ENCODE assay signal across 7 mouse cellular contexts in the genomic region with DNA sequence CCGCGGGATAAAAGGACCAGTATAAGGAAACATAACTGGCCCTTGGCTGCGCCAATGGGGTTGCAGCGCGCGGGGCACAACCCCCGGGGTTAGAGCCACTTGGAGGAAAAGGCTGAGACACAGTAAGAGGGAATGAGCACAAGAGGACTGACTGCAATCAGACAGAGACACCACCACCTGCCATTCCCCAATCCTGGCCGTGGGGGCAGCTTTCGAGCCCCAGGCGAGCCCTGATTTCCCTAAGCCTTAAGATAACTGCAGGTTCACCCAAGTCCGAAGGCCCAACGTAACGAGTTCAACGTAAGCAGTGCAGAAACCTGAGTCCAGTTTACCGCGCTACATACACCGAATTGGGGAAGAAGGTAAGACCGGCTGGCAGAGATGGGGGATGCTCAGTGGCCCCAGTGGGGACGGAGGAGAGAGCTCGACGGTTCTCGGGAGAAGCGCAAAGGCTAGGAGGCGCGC. TPM values are rescaled to one million over a fixed set of nuclear protein-coding genes. Genes with fewer than 3 reads are reported as not detected.
A peak's percentile ranks its signal among the peaks of the same experiment; 100 is the strongest.
DNase-seq lines count a peak whose midpoint lies in the region; TF ChIP-seq lines count a peak whose summit lies in the region.

No protein-coding gene starts in this region.

- H3K9me3 ChIP-seq in hindbrain, embryonic 10.5 days, result no peaks in the 10 kb centered on the region

- H3K36me3 ChIP-seq in thymus, adult 2 months (ENCODE audit: control insufficient read depth, insufficient read depth, low read length), result peaks cover under 1% of the 10 kb centered on the region; the same call in 1 of the 2 replicates
- H3K36me3 ChIP-seq in hindbrain, embryonic 10.5 days, result peaks cover 26% of the 10 kb centered on the region
- H3K36me3 ChIP-seq in liver, adult 2 months (ENCODE audit: control insufficient read depth, insufficient read depth, low read length), result peaks cover 2% of the 10 kb centered on the region; the same call in 1 of the 2 replicates

- H3K27me3 ChIP-seq in thymus, adult 2 months (ENCODE audit: control insufficient read depth, insufficient read depth, low read length), result no peaks in the 10 kb centered on the region
- no peaks in the 10 kb centered on the region for H3K27me3 ChIP-seq in hindbrain, embryonic 10.5 days (ENCODE audit: insufficient read depth, poor library complexity, severe bottlenecking)
- H3K27me3 ChIP-seq in liver, adult 2 months (ENCODE audit: control insufficient read depth, insufficient read depth, low read length), result no peaks in the 10 kb centered on the region

- TF ChIP-seq POLR2A in thymus, adult 2 months (IDR thresholded peaks at IDR 0.05; ENCODE audit: control insufficient read depth, extremely low read depth, insufficient read depth, low read length, poor library complexity), result no peak
- TF ChIP-seq POLR2A in liver, adult 2 months (IDR thresholded peaks at IDR 0.05; ENCODE audit: extremely low read depth, insufficient read depth, low read length), result no peak
- TF ChIP-seq POLR2A in olfactory bulb, adult 2 months (IDR thresholded peaks at IDR 0.05; ENCODE audit: insufficient read depth, low read depth, low read length), result no peak

- DNase-seq in thymus, adult 2 months, result no peak
- DNase-seq in thymus, adult 18-20 months, result no peak
- DNase-seq in c-Kit-positive CD71-positive TER-119-positive erythroid progenitor cells, embryonic 14.5 days (ENCODE audit: low spot score), result peak; percentile 57
- peak; percentile 48 for DNase-seq in hindbrain, embryonic 10.5 days (ENCODE audit: low spot score)
- peak; percentile 33 for DNase-seq in liver, adult 2 months (ENCODE audit: extremely low read depth, low read depth, low spot score)
- DNase-seq in yolk sac, embryonic 10.5 days (ENCODE audit: low spot score), result no peak

- peak overlapping the region; percentile 96 for H3K27ac ChIP-seq in thymus, adult 2 months (ENCODE audit: control insufficient read depth, insufficient read depth, low read length)
- H3K27ac ChIP-seq in hindbrain, embryonic 10.5 days, result peak overlapping the region; percentile 96
- H3K27ac ChIP-seq in liver, adult 2 months (replicated peaks; ENCODE audit: insufficient read depth, low read depth, low read length), result peak overlapping the region; percentile 93
- no peak overlapping the region for H3K27ac ChIP-seq in olfactory bulb, adult 2 months (ENCODE audit: insufficient read depth, low read depth, low read length)

- peaks cover 4% of the 10 kb centered on the region for H3K4me1 ChIP-seq in thymus, adult 2 months (replicated peaks; ENCODE audit: control insufficient read depth, insufficient read depth, low read length)
- H3K4me1 ChIP-seq in hindbrain, embryonic 10.5 days (replicated peaks), result peaks cover 13% of the 10 kb centered on the region
- peaks cover 3% of the 10 kb centered on the region; the same call in 1 of the 2 replicates for H3K4me1 ChIP-seq in liver, adult 2 months (ENCODE audit: control insufficient read depth, insufficient read depth, low read length)
- 0 out of 2 replicates have a peak, but pooled peaks cover 3% of the 10 kb centered on the region for H3K4me1 ChIP-seq in olfactory bulb, adult 2 months (ENCODE audit: control insufficient read depth, insufficient read depth, low read length)

- TF ChIP-seq CTCF in thymus, adult 2 months (IDR thresholded peaks at IDR 0.05; ENCODE audit: borderline replicate concordance, control insufficient read depth, extremely low read depth, insufficient read depth, low read length, poor library complexity), result no peak
- no peak for TF ChIP-seq CTCF in liver, adult 2 months (IDR thresholded peaks at IDR 0.05; ENCODE audit: low read depth, low read length)
- no peak for TF ChIP-seq CTCF in olfactory bulb, adult 2 months (IDR thresholded peaks at IDR 0.05; ENCODE audit: insufficient read depth, low read depth, low read length)

- under 1% methylated on average over 25 of the region's 25 CpGs for WGBS in thymus, adult 2 months
- 0% methylated on average over 25 of the region's 25 CpGs for WGBS in hindbrain, embryonic 10.5 days
- under 1% methylated on average over 25 of the region's 25 CpGs for WGBS in liver, adult 2 months
- WGBS in olfactory bulb, adult 2 months, result 0% methylated on average over 25 of the region's 25 CpGs

- peak overlapping the region; percentile 85 for H3K4me3 ChIP-seq in thymus, adult 2 months (ENCODE audit: control insufficient read depth, insufficient read depth, low read length)
- peak overlapping the region; percentile 84 for H3K4me3 ChIP-seq in hindbrain, embryonic 10.5 days
- peak overlapping the region; percentile 91 for H3K4me3 ChIP-seq in liver, adult 2 months (ENCODE audit: insufficient read depth, low read depth, low read length)
- peak overlapping the region; percentile 70 for H3K4me3 ChIP-seq in olfactory bulb, adult 2 months (ENCODE audit: insufficient read depth, low read depth, low read length)

- H3K9ac ChIP-seq in liver, adult 2 months (ENCODE audit: low read depth, low read length), result peak overlapping the region; percentile 79

- H3K79me2 ChIP-seq in liver, adult 2 months (ENCODE audit: control insufficient read depth, insufficient read depth, low read length), result peaks cover 16% of the 10 kb centered on the region; the same call in 1 of the 2 replicates

RNA-seq across cellular contexts. Expression of a gene that starts 0.4 kb away (rescaled TPM):
- 3.5 and 4.7 TPM in 2 replicates for polyA plus RNA-seq in thymus, adult 2 months (2012; rRNA removed)
- 0.80 and 0.89 TPM in 2 replicates for polyA plus RNA-seq in hindbrain, embryonic 10.5 days (2016; fragmentation: Nextera tagmentation; extraction: Ambion mirVana)
- total RNA-seq in liver, adult 2 months (2014; rRNA removed), result 1.0 and 2.6 TPM in 2 replicates
- polyA plus RNA-seq in liver, adult 2 months (2012; rRNA removed), result 2.3 and 2.8 TPM in 2 replicates
- polyA plus RNA-seq in olfactory bulb, adult 2 months (2012; ENCODE audit: insufficient read depth, insufficient read length, low replicate concordance, missing spikeins), result not detected in 2 replicates

RNA-seq across cellular contexts. Expression of a gene that starts 0.6 kb away (rescaled TPM):
- 112 and 113 TPM in 2 replicates for polyA plus RNA-seq in thymus, adult 2 months (2012; rRNA removed)
- polyA plus RNA-seq in hindbrain, embryonic 10.5 days (2016; fragmentation: Nextera tagmentation; extraction: Ambion mirVana), result 105 and 118 TPM in 2 replicates
- total RNA-seq in liver, adult 2 months (2014; rRNA removed), result 10.9 and 17.5 TPM in 2 replicates
- 21.0 and 33.0 TPM in 2 replicates for polyA plus RNA-seq in liver, adult 2 months (2012; rRNA removed)
- not detected in 2 replicates for polyA plus RNA-seq in olfactory bulb, adult 2 months (2012; ENCODE audit: insufficient read depth, insufficient read length, low replicate concordance, missing spikeins)

RNA-seq across cellular contexts. Expression of a gene that starts 13.7 kb away (rescaled TPM):
- 127 and 134 TPM in 2 replicates for polyA plus RNA-seq in thymus, adult 2 months (2012; rRNA removed)
- 128 and 138 TPM in 2 replicates for polyA plus RNA-seq in hindbrain, embryonic 10.5 days (2016; fragmentation: Nextera tagmentation; extraction: Ambion mirVana)
- 13.3 and 13.7 TPM in 2 replicates for total RNA-seq in liver, adult 2 months (2014; rRNA removed)
- 19.1 and 22.5 TPM in 2 replicates for polyA plus RNA-seq in liver, adult 2 months (2012; rRNA removed)
- not detected in 2 replicates for polyA plus RNA-seq in olfactory bulb, adult 2 months (2012; ENCODE audit: insufficient read depth, insufficient read length, low replicate concordance, missing spikeins)

RNA-seq across cellular contexts. Expression of a gene that starts 13.9 kb away (rescaled TPM):
- 74.5 and 88.0 TPM in 2 replicates for polyA plus RNA-seq in thymus, adult 2 months (2012; rRNA removed)
- 85.2 and 99.3 TPM in 2 replicates for polyA plus RNA-seq in hindbrain, embryonic 10.5 days (2016; fragmentation: Nextera tagmentation; extraction: Ambion mirVana)
- 18.5 and 18.7 TPM in 2 replicates for total RNA-seq in liver, adult 2 months (2014; rRNA removed)
- 47.2 and 51.0 TPM in 2 replicates for polyA plus RNA-seq in liver, adult 2 months (2012; rRNA removed)
- polyA plus RNA-seq in olfactory bulb, adult 2 months (2012; ENCODE audit: insufficient read depth, insufficient read length, low replicate concordance, missing spikeins), result not detected in 2 replicates

RNA-seq across cellular contexts. Expression of a gene that starts 22.8 kb away (rescaled TPM):
- 88.5 and 90.3 TPM in 2 replicates for polyA plus RNA-seq in thymus, adult 2 months (2012; rRNA removed)
- 12.7 and 15.0 TPM in 2 replicates for polyA plus RNA-seq in hindbrain, embryonic 10.5 days (2016; fragmentation: Nextera tagmentation; extraction: Ambion mirVana)
- 3.1 and 4.2 TPM in 2 replicates for total RNA-seq in liver, adult 2 months (2014; rRNA removed)
- 17.6 and 27.6 TPM in 2 replicates for polyA plus RNA-seq in liver, adult 2 months (2012; rRNA removed)
- polyA plus RNA-seq in olfactory bulb, adult 2 months (2012; ENCODE audit: insufficient read depth, insufficient read length, low replicate concordance, missing spikeins), result not detected in 2 replicates

Comparison
In these comparisons a context has a peak if more than half of its experiments do, and no peak if none do; other contexts are left out.
1. DNase-seq: peak in c-Kit-positive CD71-positive TER-119-positive erythroid progenitor cells, embryonic 14.5 days (single experiment), hindbrain, embryonic 10.5 days (single experiment) and liver, adult 2 months (single experiment); none in thymus, adult 2 months (single experiment), thymus, adult 18-20 months (0 of 2) and yolk sac, embryonic 10.5 days (single experiment).
2. Peak in every context shown above with its lines, with median percentiles within 50 percentile points of each other: H3K4me3 ChIP-seq.